Mouse (Mus musculus) CD4-positive naive resting alpha-beta T cell, adult 57 days (primary cell): ENCODE measurements around the gene Polg. TPM values are rescaled to one million over a fixed set of nuclear protein-coding genes. Genes with fewer than 3 reads are reported as not detected.

Experiments
- total RNA-seq: library from RNA; stranded (reverse); gene quantifications from one replicate; pipeline ENCODE4 v1.2.4, GENCODE M21; 2023

Polg gene
- total RNA-seq, result 184 TPM

DNA sequence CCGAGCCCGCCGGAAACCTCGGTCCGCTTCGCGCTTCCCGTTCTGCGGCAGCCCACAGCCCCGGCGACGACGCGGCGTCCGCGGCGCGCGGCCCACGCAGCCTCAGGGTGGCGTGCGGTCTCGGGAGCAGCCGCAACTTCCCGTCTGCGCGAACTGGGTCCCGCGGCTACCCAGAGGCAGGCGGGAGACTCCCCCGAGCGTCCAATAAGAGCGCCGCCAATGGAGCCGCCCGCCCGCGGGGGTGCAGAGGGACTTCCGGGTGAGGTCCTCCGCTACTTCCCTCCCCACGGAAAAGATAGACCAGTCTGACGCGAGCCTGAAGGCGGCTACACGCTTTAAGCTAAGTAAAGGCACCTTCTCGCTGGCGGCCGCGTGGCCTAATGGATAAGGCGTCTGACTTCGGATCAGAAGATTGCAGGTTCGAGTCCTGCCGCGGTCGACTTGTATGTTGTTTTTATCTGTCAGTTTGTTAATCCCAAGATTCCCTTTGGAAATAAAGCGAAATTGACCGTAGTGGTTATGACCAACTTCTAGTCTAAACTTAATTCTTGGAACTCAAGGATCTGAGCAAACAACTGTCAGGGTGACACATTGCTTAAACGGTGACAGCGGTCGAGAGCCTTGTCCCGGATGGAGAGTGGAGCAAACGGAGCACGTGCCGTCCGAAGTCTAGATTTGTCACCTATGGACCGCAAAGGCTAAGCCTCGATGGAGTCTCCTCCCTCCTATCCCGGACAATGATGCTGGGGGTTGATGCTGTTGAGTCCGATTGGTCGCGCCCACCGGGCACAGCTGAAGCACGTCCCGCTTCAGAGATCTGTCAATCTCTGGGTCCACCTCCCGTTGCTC, at the start of gene Polg:
TSS of gene Polg (minus strand) at position 310 of the 849 bp plus-strand sequence.

Other genes starting within 250 kb of the Polg start
- 101 TPM for gene Abhd2, start 193.2 kb downstream of the Polg start, total RNA-seq
- not detected for gene Rlbp1, start 79.3 kb downstream of the Polg start, total RNA-seq
- 3.9 TPM for gene Fanci, start 74.4 kb downstream of the Polg start, total RNA-seq
- gene Rhcg, start 151.3 kb upstream of the Polg start, total RNA-seq, result not detected
- 0.53 TPM for gene Ticrr, start 193.8 kb upstream of the Polg start, total RNA-seq
- 2.7 TPM for gene Kif7, start 249.4 kb upstream of the Polg start, total RNA-seq